20 mouse cellular contexts compared by ENCODE assay signal in genomic region chr4:64058048-64058855, GRCm38 (mm10). TPM values are rescaled to one million over a fixed set of nuclear protein-coding genes. Genes with fewer than 3 reads are reported as not detected.
DNase-seq lines count a peak whose midpoint lies in the region; ATAC-seq and TF ChIP-seq lines count a peak whose summit lies in the region.
"Had no signal": no experiment of that assay in that cellular context is flagged by ENCODE, and none has a peak within 500 bp of the region (broad histone marks: within the 10 kb centered on the region; RNA-seq: fewer than 3 reads in every experiment).

No protein-coding gene starts in this region.

- peaks cover 5% of the 10 kb centered on the region; the same call in 1 of the 2 replicates for H3K4me1 ChIP-seq in embryonic facial prominence, embryonic 14.5 days (ENCODE audit: control insufficient read depth, insufficient read depth, low read length)
- no peaks in the 10 kb centered on the region for H3K4me1 ChIP-seq in embryonic facial prominence, embryonic 10.5 days
- no peaks in the 10 kb centered on the region for H3K4me1 ChIP-seq in heart, postnatal 0 days (ENCODE audit: control insufficient read depth, insufficient read depth)
- H3K4me1 ChIP-seq in embryonic facial prominence, embryonic 15.5 days, result 0 out of 2 replicates have a peak, but pooled peaks cover 6% of the 10 kb centered on the region
- no peaks in the 10 kb centered on the region for H3K4me1 ChIP-seq in kidney, embryonic 16.5 days (ENCODE audit: insufficient read depth, low read length)
- H3K4me1 ChIP-seq: neural tube, embryonic 13.5 days had no signal

- peak; percentile 44; the same call in 1 of the 2 replicates for ATAC-seq in embryonic facial prominence, embryonic 14.5 days (ENCODE audit: low read depth)
- ATAC-seq in heart, postnatal 0 days (ENCODE audit: insufficient read depth, low read depth), result peak; percentile 49; the same call in 1 of the 2 replicates
- no peak for ATAC-seq in embryonic facial prominence, embryonic 15.5 days (ENCODE audit: insufficient number of reproducible peaks, low FRiP score, low TSS enrichment, low read depth)
- no peak for ATAC-seq in kidney, embryonic 16.5 days (ENCODE audit: low FRiP score, low TSS enrichment)
- ATAC-seq: forebrain, postnatal 0 days; intestine, embryonic 16.5 days had no signal

- 56% methylated on average over 12 of the region's 12 CpGs for WGBS in embryonic facial prominence, embryonic 14.5 days
- 70% methylated on average over 12 of the region's 12 CpGs for WGBS in embryonic facial prominence, embryonic 10.5 days
- WGBS in heart, postnatal 0 days, result 14% methylated on average over 12 of the region's 12 CpGs
- 55% methylated on average over 12 of the region's 12 CpGs for WGBS in embryonic facial prominence, embryonic 15.5 days
- 64% methylated on average over 12 of the region's 12 CpGs for WGBS in kidney, embryonic 16.5 days

- TF ChIP-seq CTCF in heart, postnatal 0 days (IDR thresholded peaks at IDR 0.05; ENCODE audit: low read depth), result no peak

- H3K9me3 ChIP-seq in embryonic facial prominence, embryonic 14.5 days (ENCODE audit: control insufficient read depth, low read length), result no peaks in the 10 kb centered on the region
- H3K9me3 ChIP-seq in embryonic facial prominence, embryonic 10.5 days, result no peaks in the 10 kb centered on the region
- no peaks in the 10 kb centered on the region for H3K9me3 ChIP-seq in heart, postnatal 0 days (replicated peaks; ENCODE audit: control insufficient read depth, low read length)
- no peaks in the 10 kb centered on the region for H3K9me3 ChIP-seq in embryonic facial prominence, embryonic 15.5 days (replicated peaks)
- H3K9me3 ChIP-seq in kidney, embryonic 16.5 days (ENCODE audit: low read length), result no peaks in the 10 kb centered on the region
- H3K9me3 ChIP-seq: limb, embryonic 15.5 days; neural tube, embryonic 13.5 days had no signal

- H3K4me3 ChIP-seq in embryonic facial prominence, embryonic 14.5 days (ENCODE audit: low read depth, low read length), result no peak overlapping the region
- H3K4me3 ChIP-seq in embryonic facial prominence, embryonic 10.5 days, result no peak overlapping the region
- H3K4me3 ChIP-seq in heart, postnatal 0 days (ENCODE audit: low read depth, low read length), result no peak overlapping the region
- H3K4me3 ChIP-seq in embryonic facial prominence, embryonic 15.5 days (replicated peaks), result no peak overlapping the region
- no peak overlapping the region for H3K4me3 ChIP-seq in myocyte
- no peak overlapping the region for H3K4me3 ChIP-seq in kidney, embryonic 16.5 days (ENCODE audit: low read length)
- H3K4me3 ChIP-seq: gastrocnemius, adult 2 months; limb, embryonic 15.5 days; neural tube, embryonic 13.5 days had no signal

- H3K9ac ChIP-seq in embryonic facial prominence, embryonic 14.5 days (ENCODE audit: low read depth, low read length), result no peak overlapping the region
- H3K9ac ChIP-seq in heart, postnatal 0 days (replicated peaks; ENCODE audit: low read depth, low read length), result no peak overlapping the region
- no peak overlapping the region for H3K9ac ChIP-seq in embryonic facial prominence, embryonic 15.5 days
- no peak overlapping the region for H3K9ac ChIP-seq in kidney, embryonic 16.5 days (replicated peaks; ENCODE audit: low read length)
- H3K9ac ChIP-seq: forebrain, postnatal 0 days; hindbrain, embryonic 14.5 days; limb, embryonic 15.5 days; neural tube, embryonic 13.5 days had no signal

- TF ChIP-seq POLR2A in myocyte (IDR thresholded peaks at IDR 0.05; ENCODE audit: insufficient read length, low read depth), result no peak

- no peak for TF ChIP-seq EP300 in heart, postnatal 0 days (IDR thresholded peaks at IDR 0.05; ENCODE audit: low read depth)

- no peaks in the 10 kb centered on the region for H3K36me3 ChIP-seq in embryonic facial prominence, embryonic 14.5 days (ENCODE audit: control insufficient read depth, insufficient read depth, low read length)
- no peaks in the 10 kb centered on the region for H3K36me3 ChIP-seq in embryonic facial prominence, embryonic 10.5 days (replicated peaks)
- no peaks in the 10 kb centered on the region for H3K36me3 ChIP-seq in heart, postnatal 0 days (replicated peaks; ENCODE audit: control insufficient read depth, insufficient read depth, low read length)
- H3K36me3 ChIP-seq in embryonic facial prominence, embryonic 15.5 days, result no peaks in the 10 kb centered on the region
- H3K36me3 ChIP-seq in myocyte (ENCODE audit: control insufficient read depth, insufficient read depth), result no peaks in the 10 kb centered on the region
- no peaks in the 10 kb centered on the region for H3K36me3 ChIP-seq in kidney, embryonic 16.5 days (ENCODE audit: insufficient read depth, low read length)
- H3K36me3 ChIP-seq: limb, embryonic 15.5 days; neural tube, embryonic 13.5 days had no signal

- no peaks in the 10 kb centered on the region for H3K27me3 ChIP-seq in embryonic facial prominence, embryonic 14.5 days (replicated peaks; ENCODE audit: control insufficient read depth, insufficient read depth, low read length)
- H3K27me3 ChIP-seq in embryonic facial prominence, embryonic 10.5 days (replicated peaks; ENCODE audit: low read depth, poor library complexity, severe bottlenecking), result no peaks in the 10 kb centered on the region
- no peaks in the 10 kb centered on the region for H3K27me3 ChIP-seq in heart, postnatal 0 days (ENCODE audit: control insufficient read depth, insufficient read depth, low read length)
- H3K27me3 ChIP-seq in embryonic facial prominence, embryonic 15.5 days, result no peaks in the 10 kb centered on the region
- H3K27me3 ChIP-seq in myocyte (ENCODE audit: control insufficient read depth, insufficient read depth, insufficient read length), result no peaks in the 10 kb centered on the region
- no peaks in the 10 kb centered on the region for H3K27me3 ChIP-seq in kidney, embryonic 16.5 days (ENCODE audit: insufficient read depth, low read length)
- H3K27me3 ChIP-seq: limb, embryonic 15.5 days; neural tube, embryonic 13.5 days had no signal

- H3K27ac ChIP-seq in embryonic facial prominence, embryonic 14.5 days (replicated peaks; ENCODE audit: low read depth, low read length), result no peak overlapping the region; the same call in 1 of the 2 replicates
- H3K27ac ChIP-seq in embryonic facial prominence, embryonic 10.5 days (replicated peaks), result no peak overlapping the region
- no peak overlapping the region for H3K27ac ChIP-seq in heart, postnatal 0 days (ENCODE audit: low read depth)
- H3K27ac ChIP-seq in embryonic facial prominence, embryonic 15.5 days (replicated peaks), result 0 out of 2 replicates have a peak overlapping the region, but pooled peaks have one; percentile 2
- no peak overlapping the region for H3K27ac ChIP-seq in kidney, embryonic 16.5 days (ENCODE audit: low read length)
- H3K27ac ChIP-seq: gastrocnemius, adult 2 months; hindbrain, embryonic 14.5 days; limb, embryonic 15.5 days; neural tube, embryonic 13.5 days had no signal

- peak; percentile 68 for DNase-seq in embryonic facial prominence, embryonic 14.5 days (ENCODE audit: low spot score)
- no peak for DNase-seq in embryonic facial prominence, embryonic 10.5 days (ENCODE audit: low spot score)
- no peak for DNase-seq in heart, postnatal 0 days (ENCODE audit: low spot score)
- DNase-seq in heart, postnatal 4 days, result no peak
- DNase-seq: adrenal gland, adult 2 months; cerebellum, postnatal 10 days; forebrain, postnatal 0 days; gastrocnemius, adult 2 months; kidney, postnatal 25 days; lung, postnatal 4 days; right cerebral cortex, postnatal 4 days; thymus, postnatal 25 days had no signal

- no peak overlapping the region for H3K4me2 ChIP-seq in embryonic facial prominence, embryonic 14.5 days (ENCODE audit: low read depth, low read length)
- no peak overlapping the region for H3K4me2 ChIP-seq in heart, postnatal 0 days (ENCODE audit: low read depth, low read length)
- H3K4me2 ChIP-seq in embryonic facial prominence, embryonic 15.5 days (replicated peaks), result no peak overlapping the region
- peak overlapping the region; percentile 62 for H3K4me2 ChIP-seq in myocyte (ENCODE audit: low read depth)
- H3K4me2 ChIP-seq in kidney, embryonic 16.5 days (replicated peaks; ENCODE audit: low read depth, low read length), result no peak overlapping the region
- H3K4me2 ChIP-seq: hindbrain, embryonic 14.5 days; limb, embryonic 15.5 days; neural tube, embryonic 13.5 days had no signal

- H3ac ChIP-seq in myocyte (ENCODE audit: control insufficient read depth, insufficient read length), result no peak overlapping the region

- H3K79me2 ChIP-seq in myocyte (ENCODE audit: control insufficient read depth, insufficient read depth), result no peaks in the 10 kb centered on the region

TF ChIP-seq in myocyte, 11 proteins besides CTCF, POLR2A, EP300 and RAD21:
- TF ChIP-seq MYOD1 (IDR thresholded peaks at IDR 0.05; ENCODE audit: control insufficient read depth in 1 of 3, insufficient read length in 2 of 3, low read depth in 2 of 3), result no peak
- no peak for TF ChIP-seq TCF12 (IDR thresholded peaks at IDR 0.05; ENCODE audit: insufficient read depth, poor library complexity, severe bottlenecking)
- no peak for TF ChIP-seq POLR2AphosphoS2 (IDR thresholded peaks at IDR 0.05; ENCODE audit: insufficient read length, low read depth)

RNA-seq across cellular contexts. Expression of gene Tnc, which starts 11.4 kb away (rescaled TPM):
- 95.7 and 97.5 TPM in 2 replicates for polyA plus RNA-seq in embryonic facial prominence, embryonic 14.5 days (2014; fragmentation: Nextera tagmentation; extraction: Ambion mirVana)
- 2.9 and 7.1 TPM in 2 replicates for polyA plus RNA-seq in embryonic facial prominence, embryonic 10.5 days (2016; fragmentation: Nextera tagmentation; extraction: Ambion mirVana)
- total RNA-seq in heart, postnatal 0 days (2014; rRNA removed; ENCODE audit: low replicate concordance), result 30.4 and 39.1 TPM in 2 replicates
- 4.6 and 4.8 TPM in 2 replicates for polyA plus RNA-seq in heart, postnatal 0 days (2015; fragmentation: Nextera tagmentation; extraction: Ambion mirVana)
- total RNA-seq in heart, postnatal 4 days (2021), result 10 to 100 TPM; 40.9 to 41.6 TPM
- 59.9 and 63.5 TPM in 2 replicates for polyA plus RNA-seq in embryonic facial prominence, embryonic 15.5 days (2015; fragmentation: Nextera tagmentation; extraction: Ambion mirVana)
- 183 TPM for polyA plus RNA-seq in myocyte (2012; fragmentation: generic; extraction: Trizol)
- 21.6 and 23.1 TPM in 2 replicates for polyA plus RNA-seq in kidney, embryonic 16.5 days (2015; fragmentation: Nextera tagmentation; extraction: Ambion mirVana)
- total RNA-seq: granulocyte monocyte progenitor cell, adult 5-6 weeks had no signal

Comparison
In these comparisons a context has a peak if more than half of its experiments do, and no peak if none do; other contexts are left out.
1. ATAC-seq: peak in embryonic facial prominence, embryonic 14.5 days (single experiment) and heart, postnatal 0 days (single experiment); none in embryonic facial prominence, embryonic 15.5 days (single experiment) and kidney, embryonic 16.5 days (single experiment).